Mouse (Mus musculus): ENCODE measurements around the gene Cisd1. TPM values are rescaled to one million over a fixed set of nuclear protein-coding genes. Genes with fewer than 3 reads are reported as not detected.

Gene Cisd1
- total and polyA plus RNA-seq, 3 experiments = 81.8 to 111 (median 100) TPM

Other genes starting within 250 kb of the Cisd1 start
- not detected in 2 replicates for gene Bicc1, start 185.3 kb downstream of the Cisd1 start, total RNA-seq (2012; rRNA removed)
- not detected in 2 replicates for gene Bicc1, start 185.3 kb downstream of the Cisd1 start, total RNA-seq (2014; rRNA removed)
- not detected in 2 replicates for gene Bicc1, start 185.3 kb downstream of the Cisd1 start, polyA plus RNA-seq (2012; ENCODE audit: insufficient read length, low read depth)
- 45.8 and 65.6 TPM in 2 replicates for gene Tfam, start 106.7 kb downstream of the Cisd1 start, total RNA-seq (2012; rRNA removed)
- 113 and 174 TPM in 2 replicates for gene Tfam, start 106.7 kb downstream of the Cisd1 start, total RNA-seq (2014; rRNA removed)
- gene Tfam, start 106.7 kb downstream of the Cisd1 start, polyA plus RNA-seq (2012; ENCODE audit: insufficient read length, low read depth) = 108 and 123 TPM in 2 replicates
- gene Ube2d1, start 59.7 kb downstream of the Cisd1 start, total RNA-seq (2012; rRNA removed) = 1.0 TPM in 2 replicates
- 2.6 and 3.8 TPM in 2 replicates for gene Ube2d1, start 59.7 kb downstream of the Cisd1 start, total RNA-seq (2014; rRNA removed)
- gene Ube2d1, start 59.7 kb downstream of the Cisd1 start, polyA plus RNA-seq (2012; ENCODE audit: insufficient read length, low read depth) = 5.3 and 7.7 TPM in 2 replicates
- 14.7 and 15.2 TPM in 2 replicates for gene Ipmk, start 2.8 kb upstream of the Cisd1 start, total RNA-seq (2012; rRNA removed)
- 21.8 and 23.8 TPM in 2 replicates for gene Ipmk, start 2.8 kb upstream of the Cisd1 start, total RNA-seq (2014; rRNA removed)
- gene Ipmk, start 2.8 kb upstream of the Cisd1 start, polyA plus RNA-seq (2012; ENCODE audit: insufficient read length, low read depth) = 24.0 and 27.1 TPM in 2 replicates

Data from CH12.LX (cell line).